Mouse (Mus musculus) c-Kit-positive CD71-positive TER-119-positive erythroid progenitor cells, embryonic 14.5 days (primary cell): Measurements from ENCODE around the gene Marcksl1.

Experiments used
- DNase-seq: peaks from one replicate; pipeline ENCODE4 v3.0.0-alpha.2; 2013; ENCODE audit warnings: low spot score

The Marcksl1 gene

DNA sequence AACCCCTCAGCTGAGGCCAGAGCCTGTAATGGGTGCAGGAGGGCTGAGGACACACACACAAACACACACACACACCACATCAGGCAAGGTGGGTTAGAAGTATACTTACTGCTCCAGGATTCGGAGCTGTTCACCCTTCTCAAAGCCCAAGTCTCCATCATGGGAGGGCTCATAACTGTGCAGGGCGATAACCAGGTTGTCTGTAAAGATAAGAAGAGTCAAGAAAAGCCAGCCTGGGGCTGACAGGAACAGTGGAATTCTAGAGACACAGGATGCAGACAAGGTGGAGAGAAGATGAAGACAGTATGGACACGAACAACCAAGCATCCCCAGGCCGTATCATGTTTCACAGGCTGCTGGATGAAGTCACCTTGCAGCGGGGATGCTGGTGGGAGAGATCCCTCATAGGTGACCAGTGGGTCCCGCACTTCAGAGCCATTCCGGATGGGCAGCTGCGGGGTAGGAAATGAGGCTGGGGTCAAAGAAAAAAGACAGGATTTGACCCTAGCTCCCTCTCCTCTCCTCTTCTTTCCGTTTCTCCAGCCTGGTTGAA lies 44.0 kb downstream of the Marcksl1 start:
- peak; percentile 90 for DNase-seq

- no peak for DNase-seq
Observed at GRCm38 (mm10) chr4:129558321-129558955, 45.1 kb downstream of the Marcksl1 start.

GRCm38 (mm10) chr4:129561184-129561583 lies 47.8 kb downstream of the Marcksl1 start:
- DNase-seq = no peak

DNA sequence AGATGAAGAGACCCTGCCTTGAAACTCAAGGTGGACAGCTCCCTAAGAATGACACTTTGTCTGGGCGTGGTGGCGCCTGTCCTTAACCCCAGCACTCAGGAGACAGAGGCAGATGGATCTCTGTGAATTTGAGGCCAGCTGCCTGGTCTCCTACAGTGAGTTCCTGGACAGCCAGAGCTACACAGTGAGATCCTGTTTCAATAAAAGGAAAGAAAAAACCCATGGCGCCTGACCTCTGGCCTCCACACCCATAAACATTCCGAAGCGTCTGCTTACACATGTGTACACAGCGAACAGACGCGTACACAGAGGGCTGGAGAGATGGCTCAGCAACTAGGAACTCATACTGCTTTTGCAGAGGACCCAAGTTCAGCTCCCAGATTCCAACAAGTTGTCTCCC lies 50.3 kb downstream of the Marcksl1 start:
- no peak for DNase-seq

- DNase-seq = no peak
Observed at GRCm38 (mm10) chr4:129565139-129565538, 51.8 kb downstream of the Marcksl1 start.
